Mouse (Mus musculus) brain, embryonic 14.5 days (tissue): ENCODE measurements at regions not wholly inside any gene's neighbourhood (a gene's known extent, or its start where the extent isn't known, plus 50 kb on each side); places are given as distances from the start of the nearest gene placed in this dataset.

ENCODE experiments used
- DNase-seq: peaks from one replicate; pipeline ENCODE4 v3.0.0-alpha.2; 2011; ENCODE audit warnings: low read depth
- CTCF ChIP-seq: fragments of 200-500 bp; IDR thresholded peaks from 2 replicates; pipeline ENCODE4 v1.5.1; 2012; ENCODE audit warnings: inconsistent platforms, mild to moderate bottlenecking, moderate library complexity, borderline replicate concordance; ENCODE audit not compliant: insufficient read depth, insufficient read length; ENCODE audit errors: extremely low read depth
- POLR2A ChIP-seq: fragments of 200-500 bp; IDR thresholded peaks from 2 replicates; pipeline ENCODE4 v1.6.1; 2012; ENCODE audit warnings: mild to moderate bottlenecking, inconsistent platforms, borderline replicate concordance; ENCODE audit not compliant: poor library complexity, insufficient read depth, insufficient read length, severe bottlenecking; ENCODE audit errors: extremely low read depth

DNA sequence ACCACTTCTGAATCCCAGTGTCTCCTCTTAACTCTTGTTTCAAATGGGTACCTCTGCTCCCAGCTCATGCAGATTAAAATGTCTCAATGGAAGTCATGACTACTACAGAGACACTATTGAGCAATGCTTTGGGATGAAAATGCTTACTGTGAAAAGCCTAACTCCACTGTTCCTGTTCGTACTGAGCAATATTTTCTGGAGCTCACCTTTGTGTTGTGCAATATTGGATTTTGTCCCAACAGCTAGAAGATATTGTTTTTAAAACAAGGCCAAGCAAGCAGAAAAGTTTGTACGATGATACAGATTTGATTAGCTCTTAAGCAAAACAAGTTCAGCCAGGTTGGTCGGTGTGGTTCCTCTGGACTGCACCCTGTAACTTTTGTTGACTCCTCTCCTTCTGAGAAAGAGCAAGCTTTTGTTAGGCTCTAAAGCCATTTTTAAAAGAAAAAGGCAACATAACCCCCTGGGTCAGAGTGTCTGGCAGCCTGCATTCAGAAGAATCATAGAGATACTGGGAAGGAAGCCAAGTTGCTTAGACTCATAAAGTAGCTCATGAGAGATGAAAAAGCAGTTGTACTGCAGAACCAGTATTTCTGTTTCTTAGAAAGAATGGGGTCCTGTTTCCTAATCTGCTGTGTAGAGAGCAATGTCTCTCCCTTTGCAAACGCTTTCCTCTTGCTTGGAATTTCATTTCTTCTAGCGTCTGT, 302.4 kb upstream of the Dach1 start:
- TF ChIP-seq POLR2A (no peak), CTCF (no peak)
- peak; percentile 71 for DNase-seq

- DNase-seq, result no peak
- no peak for TF ChIP-seq CTCF
- no peak for TF ChIP-seq POLR2A
Observed at GRCm38 (mm10) chr14:98454461-98454860, 284.9 kb upstream of the Dach1 start.

DNA sequence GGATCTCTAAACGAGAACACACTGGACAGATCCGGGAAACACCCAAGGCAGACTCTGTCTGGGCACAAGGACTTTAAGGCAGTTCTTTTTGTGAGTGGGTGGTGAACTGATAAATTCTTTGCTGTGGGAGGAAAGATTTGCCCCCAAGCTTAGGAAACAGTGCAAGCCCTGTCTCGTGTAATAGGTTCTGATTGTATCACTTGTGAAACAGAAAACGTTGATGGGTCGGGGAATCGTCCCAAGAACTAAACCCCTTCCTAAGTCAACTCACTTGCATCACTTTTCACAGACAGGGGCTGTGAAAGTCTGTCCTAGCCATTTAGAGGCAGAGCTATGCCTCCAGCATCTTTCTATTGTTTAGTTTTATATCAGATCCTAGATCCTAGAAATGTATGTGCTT, 282.6 kb upstream of the Dach1 start:
- TF ChIP-seq POLR2A, result no peak
- TF ChIP-seq CTCF, result no peak

DNA sequence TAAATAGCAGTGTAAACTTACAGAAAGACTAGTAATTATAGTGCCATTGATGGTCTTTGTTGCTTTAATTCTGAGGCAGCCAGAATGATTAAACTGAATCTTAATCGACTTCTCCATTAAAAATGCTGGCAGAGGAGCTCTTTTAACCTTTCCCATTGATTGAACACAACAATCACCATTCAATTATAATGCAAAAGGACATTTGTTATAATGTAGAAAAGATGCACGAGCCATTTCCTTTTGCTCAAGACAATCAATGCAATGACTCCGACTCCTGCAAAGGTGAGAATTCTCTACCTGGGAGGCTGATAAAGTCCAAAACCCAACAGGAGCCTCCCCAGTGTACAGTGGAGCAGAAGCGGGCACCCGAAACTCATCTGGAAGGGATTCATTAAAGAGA, 280.0 kb upstream of the Dach1 start:
- TF ChIP-seq POLR2A (no peak), CTCF (no peak)
- DNase-seq, result peak; percentile 32

More for the DNA sequence above, 282.6 kb upstream of the Dach1 start:
- DNase-seq, result no peak

DNA sequence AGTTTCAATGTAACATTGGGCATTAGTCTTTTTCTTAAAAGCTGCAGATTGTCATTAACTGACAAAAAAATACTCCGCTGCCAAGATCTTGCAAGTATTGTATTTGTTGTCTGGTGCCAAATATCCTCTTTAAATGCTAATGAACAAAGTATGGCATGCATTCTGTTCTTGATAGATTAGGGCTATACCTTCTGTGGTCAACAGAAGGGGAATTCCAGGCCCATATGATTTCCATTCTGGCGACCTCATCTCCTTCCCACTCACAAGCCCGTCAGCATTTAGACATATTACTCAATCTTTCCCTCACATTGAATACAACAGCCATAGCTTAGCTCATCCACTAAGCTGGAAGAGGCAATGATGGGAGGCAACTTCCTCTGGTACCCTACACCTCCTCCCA, 272.8 kb upstream of the Dach1 start:
- DNase-seq, result peak; percentile 61
- no peak for TF ChIP-seq POLR2A
- no peak for TF ChIP-seq CTCF

DNA sequence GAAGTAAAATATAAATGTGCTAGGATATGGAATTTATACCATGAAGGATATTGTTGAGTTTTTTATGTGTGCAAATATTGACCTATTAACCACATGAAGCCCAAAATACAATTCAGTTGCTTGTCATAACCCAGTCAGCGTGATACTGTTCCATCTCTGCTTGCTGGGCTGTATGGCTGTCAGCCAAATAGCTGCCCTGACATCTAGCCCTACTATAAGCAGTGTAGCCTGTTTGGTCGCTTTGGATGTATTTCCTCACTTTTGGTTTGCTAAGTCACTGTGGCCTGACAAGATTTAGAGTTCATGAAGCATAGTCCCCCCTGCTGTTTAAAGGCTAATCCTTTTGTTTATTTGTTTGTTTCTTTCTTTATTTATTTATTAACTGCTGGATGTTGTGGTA, 272.4 kb upstream of the Dach1 start:
- DNase-seq, result peak; percentile 18

DNA sequence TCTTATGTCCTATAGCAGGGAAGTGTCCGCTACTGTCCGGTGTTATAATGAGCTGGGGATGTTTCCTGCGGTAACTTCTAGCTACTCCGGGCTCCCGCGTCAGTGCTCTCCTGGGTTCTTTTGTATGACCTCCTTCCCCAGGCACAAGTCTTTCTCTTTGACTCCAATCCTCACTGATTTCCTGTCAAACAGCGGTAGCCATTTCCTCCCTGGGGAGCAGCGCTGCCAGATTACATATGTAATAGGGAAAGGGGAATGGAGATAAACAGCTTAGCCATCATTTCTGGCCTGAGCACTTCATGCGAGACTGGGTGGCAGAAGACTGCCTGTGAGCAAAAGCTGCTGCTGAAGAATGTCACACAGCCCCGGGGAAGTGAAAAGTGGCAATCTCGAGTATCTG, 262.4 kb upstream of the Dach1 start:
- DNase-seq, result peak; percentile 33
- TF ChIP-seq CTCF (no peak), POLR2A (no peak)

More for the DNA sequence above, 272.4 kb upstream of the Dach1 start:
- TF ChIP-seq POLR2A (no peak), CTCF (no peak)

- TF ChIP-seq POLR2A (no peak), CTCF (no peak)
- no peak for DNase-seq
Observed at GRCm38 (mm10) chr14:98417719-98418118, 248.2 kb upstream of the Dach1 start.

DNA sequence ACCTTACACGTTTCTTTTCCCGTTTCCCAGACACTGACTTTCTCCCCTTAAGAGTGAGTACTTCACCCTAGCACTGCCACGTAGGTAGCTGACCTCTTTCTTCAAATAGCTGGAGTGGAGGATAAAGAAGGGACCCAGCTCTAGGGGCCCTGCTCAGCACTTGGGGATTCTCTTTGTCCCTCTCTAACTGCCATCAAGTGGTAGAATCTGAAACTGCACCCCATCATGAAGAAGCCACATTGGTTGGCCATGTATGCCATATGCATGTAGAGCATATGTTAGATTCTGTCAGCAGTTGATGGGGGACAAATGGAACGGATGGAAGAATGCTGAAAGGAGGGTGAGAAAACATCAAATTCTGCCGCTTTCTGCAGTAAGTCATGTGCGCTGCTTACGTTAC, 244.6 kb upstream of the Dach1 start:
- TF ChIP-seq CTCF, result peak; percentile 46; the same call in 1 of the 2 replicates
- TF ChIP-seq POLR2A, result no peak
- peak; percentile 56 for DNase-seq

DNA sequence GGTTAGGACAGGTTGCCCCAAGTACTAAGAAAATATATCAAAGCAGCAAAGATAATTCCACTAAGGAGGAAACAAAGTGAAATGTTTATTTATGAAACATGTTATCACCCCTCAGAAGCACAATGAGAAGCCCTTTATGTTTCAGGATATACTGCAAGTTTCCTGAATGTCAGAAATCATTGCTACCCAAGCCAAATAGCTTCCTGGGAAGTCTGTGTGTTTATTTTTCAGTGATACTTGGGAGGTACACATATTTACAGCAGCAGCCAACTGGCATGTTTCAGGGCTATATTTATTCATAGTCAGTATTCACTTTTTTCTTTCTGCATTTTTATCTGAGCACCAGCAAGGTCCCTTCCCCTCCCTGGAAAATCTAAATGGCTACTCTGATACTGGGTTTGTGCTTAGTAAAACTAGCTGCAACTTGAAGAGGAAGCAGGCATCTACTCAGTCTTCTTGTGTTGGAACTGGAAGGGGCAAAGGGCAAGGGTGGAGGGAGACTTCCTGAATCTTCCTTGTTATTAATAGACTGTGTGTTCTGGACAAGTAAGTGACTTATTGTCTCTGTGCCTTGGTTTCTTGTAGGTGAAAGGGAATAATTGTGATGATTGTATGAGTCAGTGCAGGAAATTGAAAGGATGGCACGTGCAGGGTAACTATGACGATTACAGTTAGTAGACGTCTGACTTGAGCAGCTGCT, 236.5 kb upstream of the Dach1 start:
- DNase-seq, result peak; percentile 48

DNA sequence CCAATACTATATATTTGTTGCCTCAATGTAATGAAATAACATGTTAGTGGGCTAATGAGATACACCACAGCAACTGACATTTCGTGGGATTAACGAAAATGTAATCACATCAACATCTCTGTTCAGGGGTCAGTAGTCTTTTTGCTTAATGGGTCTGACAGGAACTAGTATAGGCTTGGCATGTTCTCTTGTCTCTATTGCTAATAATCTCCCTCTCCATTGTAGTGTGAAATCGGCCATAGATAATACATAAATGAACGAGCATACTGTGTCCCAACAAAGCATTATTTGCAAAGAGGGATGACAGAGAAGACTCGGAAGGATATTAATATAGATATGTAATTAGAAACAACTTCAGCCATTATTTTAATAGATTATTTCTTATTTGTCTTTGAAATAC, 234.5 kb upstream of the Dach1 start:
- no peak for TF ChIP-seq POLR2A
- no peak for TF ChIP-seq CTCF

More for the DNA sequence above, 236.5 kb upstream of the Dach1 start:
- no peak for TF ChIP-seq POLR2A
- TF ChIP-seq CTCF, result no peak

GRCm38 (mm10) chr14:98387871-98388270, 218.3 kb upstream of the Dach1 start:
- TF ChIP-seq POLR2A (no peak), CTCF (no peak)
- peak; percentile 82 for DNase-seq

More for the DNA sequence above, 234.5 kb upstream of the Dach1 start:
- no peak for DNase-seq
